Mouse (Mus musculus) liver, adult 2 months (tissue): ENCODE data around the gene Foxi1.

Experiments
- CTCF ChIP-seq: fragments of 200-500 bp; IDR thresholded peaks from 2 replicates; pipeline ENCODE4 v1.5.1; 2011; ENCODE audit warnings: low read depth, low read length, control low read depth
- POLR2A ChIP-seq: fragments of 200-500 bp; IDR thresholded peaks from 2 replicates; pipeline ENCODE4 v1.6.1; 2011; ENCODE audit warnings: low read length, control low read depth; ENCODE audit not compliant: insufficient read depth; ENCODE audit errors: extremely low read depth

DNA sequence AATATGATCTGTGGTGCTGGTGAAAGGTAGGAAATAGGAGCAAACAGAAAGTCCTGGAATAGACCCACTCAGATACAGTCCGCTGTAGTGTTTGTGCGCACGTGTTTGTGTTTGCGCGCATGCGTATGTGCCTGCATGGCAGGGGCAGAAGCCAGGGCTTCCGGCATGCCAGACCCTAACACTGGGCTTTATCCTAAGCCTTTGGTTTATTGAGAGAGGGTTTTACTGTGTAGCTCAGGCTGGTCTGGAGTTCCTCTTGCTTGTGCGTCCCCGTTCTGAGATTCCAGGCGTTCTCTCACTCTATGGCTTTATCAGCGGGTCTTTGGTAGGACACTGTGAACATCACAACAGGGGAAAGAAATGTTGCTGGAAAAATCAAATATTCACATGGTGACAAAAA lies 42.6 kb downstream of the Foxi1 start:
- TF ChIP-seq CTCF: no peak
- no peak for TF ChIP-seq POLR2A
